Mouse (Mus musculus): ENCODE results near the gene Usp46. TPM values are rescaled to one million over a fixed set of nuclear protein-coding genes. Genes with fewer than 3 reads are reported as not detected.
"Not testable (repeated sequence)": the region's sequence is repeated elsewhere in the genome, so short reads cannot be mapped to it uniquely, and the experiment has no call there.

Gene Usp46
- polyA plus RNA-seq, 1 experiment from 2014 or later = 29.9 TPM

DNA sequence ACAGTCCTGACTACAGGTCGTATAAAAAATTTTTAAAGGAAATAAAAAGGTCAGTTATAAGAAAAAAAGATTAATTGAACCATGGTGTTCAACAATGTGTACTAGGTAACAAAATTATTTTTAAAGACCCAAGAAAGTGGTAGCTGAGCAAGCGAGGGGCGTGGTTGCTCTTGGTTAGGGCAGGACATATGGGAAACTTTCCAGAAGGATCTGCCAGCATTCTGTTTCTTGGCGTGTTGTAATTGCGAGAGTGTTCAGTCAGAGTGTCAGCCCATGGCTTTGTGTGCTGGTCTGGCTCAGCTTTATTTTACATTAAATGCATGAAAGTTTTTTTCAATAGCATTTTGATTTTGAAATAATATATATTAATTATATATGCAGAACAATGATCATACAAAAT is 96.5 kb downstream of the Usp46 start:
- no peak for ATAC-seq (ENCODE audit: low FRiP score)
- Histone ChIP-seq H3K9ac (replicated peaks) (no peak overlapping the region), H3K9me3 (replicated peaks) (no peaks in the 10 kb centered on the region), H3K4me2 (no peak overlapping the region), H3K27ac (replicated peaks) (no peak overlapping the region), H3K36me3 (no peaks in the 10 kb centered on the region), H3K4me3 (replicated peaks) (no peak overlapping the region), H3K4me1 (no peaks in the 10 kb centered on the region), H3K27me3 (replicated peaks) (no peaks in the 10 kb centered on the region)
- WGBS = 89% methylated on average over 5 of the region's 5 CpGs

DNA sequence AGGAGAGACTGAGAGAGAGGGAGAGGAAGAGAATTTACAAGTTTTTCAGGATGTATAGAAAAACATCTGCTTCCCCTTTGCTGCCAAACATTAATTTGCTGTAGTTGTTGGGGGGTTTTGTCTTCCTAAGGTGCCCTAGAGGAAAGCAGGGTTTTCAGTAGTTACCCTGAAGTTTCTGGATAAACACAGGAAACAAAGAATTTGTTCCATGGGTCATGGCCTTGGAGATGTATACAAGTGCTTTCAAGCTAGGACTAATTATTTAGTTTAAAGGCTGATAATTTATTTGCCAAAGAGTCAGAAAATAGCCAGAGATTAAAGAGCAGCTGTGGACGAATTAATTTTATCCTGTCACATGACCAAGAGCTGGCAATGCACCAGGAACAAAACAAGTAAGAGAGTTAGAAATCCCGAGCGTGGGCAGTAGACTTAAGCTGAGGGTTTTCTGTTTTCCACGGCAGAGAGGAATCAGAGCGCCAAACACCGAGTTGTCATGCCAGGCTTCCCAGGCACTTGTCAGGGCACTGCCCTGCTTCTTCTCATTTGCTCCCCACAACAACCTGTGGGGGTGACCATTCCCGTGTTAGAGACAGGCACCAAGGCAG is 98.1 kb downstream of the Usp46 start:
- H3K27ac ChIP-seq (replicated peaks) = no peak overlapping the region
- H3K4me2 ChIP-seq = no peak overlapping the region
- 46% methylated on average over 7 of the region's 7 CpGs for WGBS
- no peak overlapping the region for H3K4me3 ChIP-seq (replicated peaks)
- no peaks in the 10 kb centered on the region for H3K9me3 ChIP-seq (replicated peaks)
- no peak for ATAC-seq (ENCODE audit: low FRiP score)
- no peaks in the 10 kb centered on the region for H3K27me3 ChIP-seq (replicated peaks)
- H3K9ac ChIP-seq (replicated peaks) = no peak overlapping the region
- H3K4me1 ChIP-seq = no peaks in the 10 kb centered on the region
- H3K36me3 ChIP-seq = no peaks in the 10 kb centered on the region

DNA sequence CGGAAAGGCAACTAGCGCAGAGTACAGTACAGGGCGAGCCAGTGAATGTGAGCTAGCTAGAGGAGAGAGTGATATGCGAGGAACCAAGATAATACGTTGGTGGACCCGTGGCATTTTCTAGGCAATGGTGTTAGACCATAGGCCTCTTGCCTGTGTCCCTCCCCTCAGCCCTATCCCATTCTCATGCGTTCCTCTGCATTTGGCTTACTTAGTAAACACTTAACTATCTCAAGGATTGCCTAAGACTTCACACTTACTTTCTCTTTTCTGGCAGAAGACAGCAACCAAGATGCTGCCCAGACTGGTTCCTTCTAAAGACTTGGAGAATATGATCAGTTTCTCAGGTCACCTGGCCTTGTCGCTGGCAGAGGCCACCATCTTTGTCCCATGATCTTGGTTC is 98.9 kb downstream of the Usp46 start:
- no peak for ATAC-seq (ENCODE audit: low FRiP score)
- WGBS = 96% methylated on average over 8 of the region's 8 CpGs

GRCm38 (mm10) chr5:73959779-73960178 is 108.5 kb downstream of the Usp46 start:
- H3K36me3 ChIP-seq = no peaks in the 10 kb centered on the region
- no peak overlapping the region for H3K27ac ChIP-seq (replicated peaks)
- no peaks in the 10 kb centered on the region for H3K27me3 ChIP-seq (replicated peaks)
- no peak overlapping the region for H3K4me3 ChIP-seq (replicated peaks)
- H3K9me3 ChIP-seq (replicated peaks) = no peaks in the 10 kb centered on the region
- no peak for ATAC-seq (ENCODE audit: low FRiP score)
- H3K9ac ChIP-seq (replicated peaks) = no peak overlapping the region
- no peak overlapping the region for H3K4me2 ChIP-seq
- 67% methylated on average over 7 of the region's 7 CpGs for WGBS
- no peaks in the 10 kb centered on the region for H3K4me1 ChIP-seq

More for the DNA sequence above, 98.9 kb downstream of the Usp46 start:
- Histone ChIP-seq H3K4me1 (no peaks in the 10 kb centered on the region), H3K27ac (replicated peaks) (no peak overlapping the region), H3K9me3 (replicated peaks) (no peaks in the 10 kb centered on the region), H3K4me2 (no peak overlapping the region), H3K27me3 (replicated peaks) (no peaks in the 10 kb centered on the region), H3K9ac (replicated peaks) (no peak overlapping the region), H3K4me3 (replicated peaks) (no peak overlapping the region), H3K36me3 (no peaks in the 10 kb centered on the region)

GRCm38 (mm10) chr5:73958614-73959013 is 109.6 kb downstream of the Usp46 start:
- not testable (repeated sequence) for H3K27ac ChIP-seq (replicated peaks); H3K4me1 ChIP-seq; H3K9ac ChIP-seq (replicated peaks); ATAC-seq (ENCODE audit: low FRiP score); H3K4me3 ChIP-seq (replicated peaks); H3K9me3 ChIP-seq (replicated peaks); H3K36me3 ChIP-seq; H3K4me2 ChIP-seq; H3K27me3 ChIP-seq (replicated peaks)
- WGBS = 97% methylated on average over 5 of the region's 5 CpGs

DNA sequence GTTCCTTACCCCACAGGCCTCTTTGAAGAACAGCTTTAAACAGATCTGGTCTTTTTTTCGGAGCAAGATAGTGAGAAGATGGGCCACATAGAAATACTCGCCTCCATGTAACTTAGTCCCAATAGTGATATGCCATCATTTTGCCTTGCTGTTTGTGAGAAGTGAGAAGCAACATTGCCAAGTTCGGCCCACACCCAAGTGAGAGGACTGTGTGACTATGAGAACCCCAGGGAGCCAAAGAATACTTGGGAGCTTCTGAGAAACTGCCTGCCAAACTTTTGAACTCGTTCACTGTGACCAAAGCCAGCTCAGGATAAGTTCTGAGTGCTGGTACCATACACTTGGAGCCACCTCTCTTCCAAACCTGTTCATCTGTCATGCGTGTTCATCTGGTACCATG is 110.1 kb downstream of the Usp46 start:
- Histone ChIP-seq H3K27me3 (replicated peaks) (no peaks in the 10 kb centered on the region), H3K27ac (replicated peaks) (no peak overlapping the region), H3K4me3 (replicated peaks) (no peak overlapping the region), H3K9me3 (replicated peaks) (no peaks in the 10 kb centered on the region), H3K4me2 (no peak overlapping the region), H3K36me3 (no peaks in the 10 kb centered on the region), H3K4me1 (no peaks in the 10 kb centered on the region), H3K9ac (replicated peaks) (no peak overlapping the region)
- ATAC-seq (ENCODE audit: low FRiP score) = no peak
- WGBS = 94% methylated on average over 5 of the region's 5 CpGs

DNA sequence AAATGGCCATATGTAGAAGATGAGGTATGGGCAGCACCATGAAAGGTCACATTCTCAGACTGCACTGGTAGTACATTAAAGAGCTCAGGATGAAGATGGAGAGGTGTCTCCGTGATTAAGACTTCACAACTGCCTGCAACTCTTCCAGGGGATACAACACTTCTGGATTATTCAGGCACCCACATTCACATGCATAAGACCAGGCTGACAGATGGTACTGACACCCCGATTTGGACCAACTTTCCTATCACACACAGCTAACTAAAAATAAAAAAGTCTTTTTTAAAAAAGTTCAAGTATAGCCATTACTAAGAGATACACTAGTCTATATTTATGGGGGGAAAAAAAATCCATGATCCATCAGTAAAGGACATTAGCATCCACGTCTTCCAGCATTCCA is 112.5 kb downstream of the Usp46 start:
- Histone ChIP-seq H3K9me3 (replicated peaks) (no peaks in the 10 kb centered on the region), H3K27me3 (replicated peaks) (no peaks in the 10 kb centered on the region), H3K4me3 (replicated peaks) (no peak overlapping the region), H3K9ac (replicated peaks) (no peak overlapping the region), H3K4me1 (peaks cover 7% of the 10 kb centered on the region), H3K27ac (replicated peaks) (no peak overlapping the region), H3K4me2 (no peak overlapping the region), H3K36me3 (no peaks in the 10 kb centered on the region)
- ATAC-seq (ENCODE audit: low FRiP score) = no peak
- WGBS = 91% methylated on average over 3 of the region's 3 CpGs

DNA sequence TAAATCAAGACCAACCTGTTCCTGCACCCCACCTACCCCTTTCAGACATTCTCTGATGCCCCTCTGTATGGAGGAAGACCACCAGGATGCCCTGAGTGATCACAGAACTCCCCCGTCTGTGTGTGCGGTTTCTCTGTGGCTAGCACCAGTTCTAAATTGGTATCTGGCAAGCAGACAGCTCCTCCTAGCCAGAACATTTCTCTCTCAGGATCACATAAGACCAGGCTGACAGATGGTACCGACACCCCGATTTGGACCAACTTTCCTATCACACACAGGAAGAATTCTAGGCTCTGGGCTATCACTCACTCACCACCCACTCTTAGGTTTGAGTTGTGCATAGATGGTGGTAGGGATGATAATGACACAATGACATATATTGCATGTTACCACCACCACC is 113.2 kb downstream of the Usp46 start:
- no peak overlapping the region for H3K4me3 ChIP-seq (replicated peaks)
- H3K4me1 ChIP-seq = peaks cover 7% of the 10 kb centered on the region
- no peak overlapping the region for H3K4me2 ChIP-seq
- ATAC-seq (ENCODE audit: low FRiP score) = no peak
- no peak overlapping the region for H3K9ac ChIP-seq (replicated peaks)
- H3K9me3 ChIP-seq (replicated peaks) = no peaks in the 10 kb centered on the region
- H3K27me3 ChIP-seq (replicated peaks) = no peaks in the 10 kb centered on the region
- WGBS = 92% methylated on average over 4 of the region's 4 CpGs
- no peaks in the 10 kb centered on the region for H3K36me3 ChIP-seq
- H3K27ac ChIP-seq (replicated peaks) = no peak overlapping the region

GRCm38 (mm10) chr5:73953066-73953614 is 115.1 kb downstream of the Usp46 start:
- no peak for ATAC-seq (ENCODE audit: low FRiP score)
- no peak overlapping the region for H3K27ac ChIP-seq (replicated peaks)
- no peak overlapping the region for H3K4me3 ChIP-seq (replicated peaks)
- no peaks in the 10 kb centered on the region for H3K27me3 ChIP-seq (replicated peaks)
- 69% methylated on average over 3 of the region's 3 CpGs for WGBS
- no peak overlapping the region for H3K4me2 ChIP-seq
- peaks cover 7% of the 10 kb centered on the region for H3K4me1 ChIP-seq
- H3K9ac ChIP-seq (replicated peaks) = no peak overlapping the region
- H3K9me3 ChIP-seq (replicated peaks) = no peaks in the 10 kb centered on the region
- no peaks in the 10 kb centered on the region for H3K36me3 ChIP-seq

GRCm38 (mm10) chr5:73951649-73952000 is 116.6 kb downstream of the Usp46 start:
- Histone ChIP-seq H3K9me3 (replicated peaks) (no peaks in the 10 kb centered on the region), H3K4me1 (peaks cover 7% of the 10 kb centered on the region), H3K4me2 (no peak overlapping the region), H3K36me3 (no peaks in the 10 kb centered on the region), H3K4me3 (replicated peaks) (no peak overlapping the region), H3K9ac (replicated peaks) (no peak overlapping the region), H3K27ac (replicated peaks) (peak overlapping the region; percentile 2; the same call in 1 of the 2 replicates), H3K27me3 (replicated peaks) (no peaks in the 10 kb centered on the region)
- ATAC-seq (ENCODE audit: low FRiP score) = no peak
- 43% methylated on average over 1 of the region's 1 CpGs for WGBS

DNA sequence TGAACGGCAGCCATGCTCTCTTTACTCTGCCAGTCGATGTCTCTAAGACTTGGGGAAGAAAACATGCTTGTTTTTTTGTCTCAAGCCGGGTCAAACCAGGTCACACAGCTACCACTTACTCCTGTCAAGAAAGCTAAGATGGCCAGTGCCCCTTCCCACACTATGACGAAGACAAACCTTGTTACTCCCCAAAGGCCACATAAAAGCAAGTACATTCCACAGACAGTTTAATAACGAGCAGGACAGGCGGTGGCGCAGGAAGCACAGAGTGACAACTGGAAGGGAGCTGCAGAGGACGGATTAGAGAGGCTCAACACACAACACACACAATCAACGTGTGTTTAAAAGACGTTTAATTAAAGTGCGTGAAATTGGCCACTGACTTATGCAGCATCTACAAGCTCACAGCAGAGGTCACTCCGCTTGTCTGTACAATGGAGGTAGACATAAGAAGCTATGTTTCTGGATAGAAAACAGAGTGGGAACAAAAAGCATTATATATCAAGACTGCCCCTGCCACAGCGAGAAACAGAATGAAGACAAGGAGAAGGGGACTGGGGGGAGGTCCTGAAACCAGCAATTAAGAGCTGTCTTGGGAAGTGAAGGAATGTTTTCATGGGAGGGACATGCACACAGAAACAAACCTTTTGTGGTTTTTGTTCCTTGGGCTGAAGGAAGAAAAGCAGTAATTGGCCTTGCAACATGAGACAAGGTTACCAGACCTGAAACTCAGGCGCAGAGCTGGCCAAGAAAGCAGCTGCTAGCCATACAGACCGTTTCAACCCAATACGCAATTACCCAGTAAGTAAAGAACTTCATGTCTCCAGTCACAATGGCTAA is 117.2 kb downstream of the Usp46 start:
- WGBS = 18% methylated on average over 16 of the region's 16 CpGs
- ATAC-seq (ENCODE audit: low FRiP score) = peak; percentile 47; the same call in 1 of the 2 replicates
- Histone ChIP-seq H3K36me3 (no peaks in the 10 kb centered on the region), H3K27ac (replicated peaks) (peak overlapping the region; percentile 2; the same call in 1 of the 2 replicates), H3K9me3 (replicated peaks) (no peaks in the 10 kb centered on the region), H3K4me3 (replicated peaks) (no peak overlapping the region), H3K27me3 (replicated peaks) (no peaks in the 10 kb centered on the region), H3K4me2 (no peak overlapping the region), H3K9ac (replicated peaks) (no peak overlapping the region), H3K4me1 (peaks cover 7% of the 10 kb centered on the region)

Measured in neural tube, embryonic 15.5 days (tissue).